Mouse (Mus musculus) ES-Bruce4 (cell line): ENCODE results near the gene Intu. TPM values are rescaled to one million over a fixed set of nuclear protein-coding genes. Genes with fewer than 3 reads are reported as not detected.

Experiments used
- H3K27ac ChIP-seq: 2 replicates; pipeline ENCODE4 v1.5.1; 2012; ENCODE audit warnings: low read length, inconsistent platforms; ENCODE audit not compliant: insufficient read depth
- H3K27me3 ChIP-seq: 2 replicates; pipeline ENCODE4 v1.6.1; 2012; ENCODE audit warnings: mild to moderate bottlenecking, low read length, inconsistent platforms; ENCODE audit not compliant: control insufficient read depth, poor library complexity, insufficient read depth, severe bottlenecking
- H3K36me3 ChIP-seq: 2 replicates; pipeline ENCODE4 v1.6.1; 2012; ENCODE audit warnings: inconsistent platforms, mild to moderate bottlenecking, low read length, moderate library complexity; ENCODE audit not compliant: control insufficient read depth, poor library complexity, insufficient read depth, severe bottlenecking
- H3K4me1 ChIP-seq: one replicate; pipeline ENCODE4 v1.8.1; 2011; ENCODE audit warnings: low read length; ENCODE audit not compliant: control insufficient read depth, insufficient read depth
- H3K4me3 ChIP-seq: 2 replicates; pipeline ENCODE4 v1.5.1; 2011; ENCODE audit warnings: low read depth, mild to moderate bottlenecking, low read length
- H3K9ac ChIP-seq: 2 replicates; pipeline ENCODE4 v1.6.1; 2012; ENCODE audit warnings: low read depth, mild to moderate bottlenecking, inconsistent platforms; ENCODE audit not compliant: poor library complexity, severe bottlenecking
- H3K9me3 ChIP-seq: replicated peaks from 2 replicates; pipeline ENCODE4 v1.6.1; 2012; ENCODE audit warnings: mild to moderate bottlenecking, low read length, inconsistent platforms; ENCODE audit not compliant: control insufficient read depth, poor library complexity, insufficient read depth, severe bottlenecking
- CTCF ChIP-seq: IDR thresholded peaks from one replicate; pipeline ENCODE4 v1.8.1; 2011; ENCODE audit warnings: low read depth, low read length
- EP300 ChIP-seq: IDR thresholded peaks from 2 replicates; pipeline ENCODE4 v1.6.1; 2011; ENCODE audit warnings: low read depth, low read length; ENCODE audit not compliant: insufficient read depth
- POLR2A ChIP-seq: IDR thresholded peaks from one replicate; pipeline ENCODE4 v1.8.1; 2011; ENCODE audit warnings: low read length; ENCODE audit not compliant: insufficient read depth
- polyA plus RNA-seq: library from polyadenylated mRNA; stranded (reverse); fragments of >200 nt; gene quantifications from 2 replicates; pipeline ENCODE4 v1.2.4, GENCODE M21; 2011; ENCODE audit warnings: low read depth; ENCODE audit not compliant: missing spikeins, insufficient read depth, insufficient read length

Intu gene
- polyA plus RNA-seq, 1 experiment, result 7.1 TPM

DNA sequence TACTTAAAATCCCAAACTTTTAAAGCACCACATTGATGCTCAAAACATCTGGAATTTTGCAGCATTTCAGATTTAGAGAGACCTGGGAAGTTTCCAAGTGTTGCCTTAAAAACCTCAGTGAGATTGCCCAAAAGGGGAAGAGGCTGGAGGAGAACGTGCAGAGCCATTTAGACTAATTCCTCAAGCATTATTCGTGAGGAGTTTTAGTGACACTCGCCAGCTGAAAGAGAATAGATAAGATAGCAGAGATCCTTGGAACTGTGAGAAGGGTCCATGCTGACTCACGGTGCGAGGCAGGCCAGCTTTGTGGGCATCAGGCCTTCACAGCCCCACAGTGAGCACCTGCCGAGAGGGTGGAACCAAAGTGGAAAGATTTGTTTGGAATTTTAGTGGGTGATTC is 137.8 kb downstream of the Intu start:
- no peaks in the 10 kb centered on the region for H3K27me3 ChIP-seq
- H3K4me1 ChIP-seq, result no peaks in the 10 kb centered on the region
- H3K27ac ChIP-seq, result no peak overlapping the region
- no peaks in the 10 kb centered on the region for H3K9me3 ChIP-seq
- TF ChIP-seq POLR2A, result no peak
- no peak for TF ChIP-seq EP300
- TF ChIP-seq CTCF, result no peak
- H3K4me3 ChIP-seq, result no peak overlapping the region
- no peak overlapping the region for H3K9ac ChIP-seq
- H3K36me3 ChIP-seq, result no peaks in the 10 kb centered on the region

DNA sequence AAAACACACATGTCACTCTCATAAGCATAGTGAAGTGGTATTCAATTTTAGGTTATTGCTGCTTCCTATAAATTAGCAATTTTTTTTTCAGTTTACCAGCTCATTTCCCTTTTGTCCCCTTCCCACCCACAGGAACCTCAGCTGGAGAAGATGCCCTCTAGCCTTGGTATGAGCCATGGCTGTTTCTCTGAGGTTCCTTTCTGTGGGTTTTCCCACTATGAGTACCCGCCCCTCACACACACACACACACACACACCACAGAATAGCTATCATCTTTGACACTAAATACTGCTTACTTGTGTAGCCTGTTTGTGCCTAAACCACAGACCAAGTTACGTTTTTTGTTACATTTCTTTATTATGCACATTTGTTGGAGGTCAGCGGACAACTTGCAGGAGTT is 138.3 kb downstream of the Intu start:
- H3K9ac ChIP-seq, result no peak overlapping the region
- no peaks in the 10 kb centered on the region for H3K27me3 ChIP-seq
- H3K9me3 ChIP-seq, result no peaks in the 10 kb centered on the region
- no peak overlapping the region for H3K27ac ChIP-seq
- TF ChIP-seq CTCF (no peak), EP300 (no peak)
- H3K4me3 ChIP-seq, result no peak overlapping the region
- no peaks in the 10 kb centered on the region for H3K36me3 ChIP-seq
- H3K4me1 ChIP-seq, result no peaks in the 10 kb centered on the region

DNA sequence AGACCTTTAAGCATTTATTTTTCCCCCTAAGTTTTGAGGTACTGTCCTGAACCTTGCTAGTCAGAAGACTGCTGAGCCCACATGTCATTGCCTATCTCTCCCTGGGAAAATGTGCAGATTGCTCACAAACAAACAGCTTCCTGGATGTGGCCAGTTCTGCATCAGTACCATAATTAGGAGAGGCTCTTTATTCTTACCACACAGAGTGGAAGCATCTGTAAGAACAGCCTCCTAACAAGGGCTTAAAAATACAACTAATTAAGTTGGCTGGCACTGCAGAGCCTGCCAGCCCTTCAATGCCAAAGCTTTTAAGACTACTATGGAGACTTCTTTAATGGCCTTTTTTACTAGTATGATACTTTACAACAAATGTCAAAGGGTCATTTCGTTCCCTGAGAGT is 142.4 kb downstream of the Intu start:
- no peak overlapping the region for H3K4me3 ChIP-seq
- TF ChIP-seq POLR2A (no peak), CTCF (no peak), EP300 (no peak)
- H3K36me3 ChIP-seq, result no peaks in the 10 kb centered on the region
- H3K4me1 ChIP-seq, result no peaks in the 10 kb centered on the region
- H3K9me3 ChIP-seq, result no peaks in the 10 kb centered on the region
- H3K27me3 ChIP-seq, result no peaks in the 10 kb centered on the region
- H3K9ac ChIP-seq, result no peak overlapping the region
- H3K27ac ChIP-seq, result no peak overlapping the region

DNA sequence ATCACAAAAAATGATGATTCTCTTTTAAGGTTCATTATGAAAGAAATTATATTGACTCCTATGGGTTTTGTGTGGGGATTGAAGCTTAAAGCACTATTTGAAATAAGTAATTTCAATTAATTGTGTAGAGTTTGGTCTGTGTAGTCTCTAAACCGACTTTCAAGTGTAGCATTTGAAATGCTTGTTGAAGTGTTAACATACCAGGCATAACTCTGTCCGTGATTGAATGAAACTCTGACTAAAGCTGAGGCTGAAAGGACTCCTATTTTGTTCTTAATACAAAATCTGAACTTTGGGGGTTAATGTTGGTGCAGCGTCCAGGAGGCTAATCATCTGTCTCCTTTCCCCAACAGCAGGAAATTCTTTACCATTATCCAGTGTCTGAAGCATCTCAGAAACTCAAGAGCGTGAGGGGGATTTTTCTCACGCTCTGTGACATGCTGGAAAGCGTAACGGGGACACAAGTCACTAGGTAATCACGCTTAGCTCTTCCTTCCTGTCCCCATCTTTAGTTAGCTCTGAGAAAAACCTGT is 143.9 kb downstream of the Intu start:
- no peaks in the 10 kb centered on the region for H3K36me3 ChIP-seq
- H3K4me1 ChIP-seq, result no peaks in the 10 kb centered on the region
- no peak overlapping the region for H3K4me3 ChIP-seq
- TF ChIP-seq EP300, result no peak
- no peak for TF ChIP-seq CTCF
- no peak for TF ChIP-seq POLR2A
- H3K27ac ChIP-seq, result no peak overlapping the region
- no peak overlapping the region for H3K9ac ChIP-seq
- no peaks in the 10 kb centered on the region for H3K9me3 ChIP-seq
- no peaks in the 10 kb centered on the region for H3K27me3 ChIP-seq

DNA sequence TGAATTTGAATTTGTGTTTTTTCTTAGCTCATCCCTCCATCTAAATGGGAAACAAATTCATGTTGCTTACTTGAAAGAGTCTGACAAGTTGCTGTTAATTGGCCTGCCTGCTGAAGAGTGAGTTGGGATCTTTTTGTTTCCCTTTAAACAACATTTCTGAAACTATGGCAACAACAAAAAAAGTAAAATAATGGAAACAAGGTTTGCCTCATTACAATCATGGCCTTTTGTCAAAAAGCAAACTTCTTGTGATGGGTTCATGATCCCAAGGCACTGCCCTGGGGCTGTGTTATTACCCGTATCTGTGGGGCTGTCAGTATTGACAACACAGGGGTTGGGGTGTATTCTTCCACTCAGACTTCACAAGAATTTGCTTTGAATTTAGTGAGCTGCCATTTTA is 147.8 kb downstream of the Intu start:
- Histone ChIP-seq H3K9ac (no peak overlapping the region), H3K27me3 (no peaks in the 10 kb centered on the region; the same call in 1 of the 2 replicates), H3K27ac (no peak overlapping the region), H3K4me1 (no peaks in the 10 kb centered on the region), H3K4me3 (no peak overlapping the region), H3K9me3 (no peaks in the 10 kb centered on the region), H3K36me3 (no peaks in the 10 kb centered on the region)
- no peak for TF ChIP-seq CTCF
- no peak for TF ChIP-seq POLR2A
- no peak for TF ChIP-seq EP300

DNA sequence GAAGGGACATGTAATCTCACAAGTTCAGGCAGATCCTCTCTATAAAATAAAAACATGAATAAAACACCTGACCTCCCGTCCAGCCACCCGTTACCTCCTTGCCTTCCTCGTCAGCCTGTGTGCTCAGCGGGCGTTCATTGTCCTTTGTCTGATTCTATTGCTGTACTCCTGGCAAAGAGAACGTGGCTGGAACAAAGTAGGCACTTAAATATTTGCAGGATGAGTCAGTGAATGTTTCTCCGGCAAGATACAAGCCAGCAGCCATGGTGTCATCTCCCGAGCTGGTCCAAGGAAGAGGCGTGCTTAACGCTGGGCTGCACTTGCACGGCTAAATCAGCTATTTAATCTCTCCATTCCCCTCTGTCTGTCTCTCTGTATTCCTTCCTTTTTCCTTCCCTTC is 151.3 kb downstream of the Intu start:
- Histone ChIP-seq H3K4me1 (no peaks in the 10 kb centered on the region), H3K9ac (no peak overlapping the region), H3K9me3 (no peaks in the 10 kb centered on the region), H3K27ac (no peak overlapping the region), H3K4me3 (no peak overlapping the region), H3K36me3 (no peaks in the 10 kb centered on the region), H3K27me3 (no peaks in the 10 kb centered on the region; the same call in 1 of the 2 replicates)
- no peak for TF ChIP-seq CTCF
- TF ChIP-seq POLR2A, result no peak
- TF ChIP-seq EP300, result no peak
